Mouse (Mus musculus): ENCODE data around the gene Snap91. TPM values are rescaled to one million over a fixed set of nuclear protein-coding genes. Genes with fewer than 3 reads are reported as not detected.

Gene Snap91
- total RNA-seq, 2 experiments from 2014 or later, result not detected

Other genes starting within 250 kb of the Snap91 start
- not detected in 2 replicates for gene Me1, start 184.7 kb downstream of the Snap91 start, total RNA-seq (2014; fragmentation: Nextera tagmentation)
- gene Me1, start 184.7 kb downstream of the Snap91 start, total RNA-seq (2017), result not detected in 2 replicates
- not detected in 2 replicates for gene Prss35, start 137.0 kb downstream of the Snap91 start, total RNA-seq (2014; fragmentation: Nextera tagmentation)
- not detected in 2 replicates for gene Prss35, start 137.0 kb downstream of the Snap91 start, total RNA-seq (2017)
- not detected in 2 replicates for gene Ripply2, start 134.9 kb upstream of the Snap91 start, total RNA-seq (2014; fragmentation: Nextera tagmentation)
- gene Ripply2, start 134.9 kb upstream of the Snap91 start, total RNA-seq (2017), result not detected in 2 replicates
- gene Cyb5r4, start 141.4 kb upstream of the Snap91 start, total RNA-seq (2014; fragmentation: Nextera tagmentation), result 101 and 102 TPM in 2 replicates
- gene Cyb5r4, start 141.4 kb upstream of the Snap91 start, total RNA-seq (2017), result 97.9 and 125 TPM in 2 replicates

All from granulocyte monocyte progenitor cell, adult 5-6 weeks (primary cell).